Mouse (Mus musculus): ENCODE results near the gene Cnot6. TPM values are rescaled to one million over a fixed set of nuclear protein-coding genes. Genes with fewer than 3 reads are reported as not detected.

Gene Cnot6
- polyA plus RNA-seq, 1 experiment from 2014 or later, result 18.7 TPM

- Histone ChIP-seq H3K36me3 (replicated peaks) (no peaks in the 10 kb centered on the region), H3K9ac (no peak overlapping the region), H3K4me2 (peak overlapping the region; percentile 52), H3K9me3 (replicated peaks) (no peaks in the 10 kb centered on the region), H3K4me3 (replicated peaks) (peak overlapping the region; percentile 12; the same call in 1 of the 2 replicates), H3K27me3 (no peaks in the 10 kb centered on the region), H3K27ac (replicated peaks) (peak overlapping the region; percentile 74; the same call in 1 of the 2 replicates), H3K4me1 (replicated peaks) (peaks cover 34% of the 10 kb centered on the region)
- peak; percentile 57 for ATAC-seq (ENCODE audit: insufficient read depth)
- 17% methylated on average over 19 of the region's 19 CpGs for WGBS (ENCODE audit: insufficient replicate concordance)
Observed at GRCm38 (mm10) chr11:49652401-49653078, 60.0 kb downstream of the Cnot6 start.

GRCm38 (mm10) chr11:49651762-49652322 is 60.7 kb downstream of the Cnot6 start:
- no peaks in the 10 kb centered on the region for H3K27me3 ChIP-seq
- H3K27ac ChIP-seq (replicated peaks), result peak overlapping the region; percentile 74
- WGBS (ENCODE audit: insufficient replicate concordance), result 36% methylated on average over 10 of the region's 10 CpGs
- no peaks in the 10 kb centered on the region for H3K9me3 ChIP-seq (replicated peaks)
- peaks cover 34% of the 10 kb centered on the region for H3K4me1 ChIP-seq (replicated peaks)
- H3K36me3 ChIP-seq (replicated peaks), result no peaks in the 10 kb centered on the region
- no peak overlapping the region for H3K4me3 ChIP-seq (replicated peaks)
- H3K4me2 ChIP-seq, result peak overlapping the region; percentile 48
- no peak overlapping the region; the same call in 1 of the 2 replicates for H3K9ac ChIP-seq
- peak; percentile 38; the same call in 1 of the 2 replicates for ATAC-seq (ENCODE audit: insufficient read depth)

DNA sequence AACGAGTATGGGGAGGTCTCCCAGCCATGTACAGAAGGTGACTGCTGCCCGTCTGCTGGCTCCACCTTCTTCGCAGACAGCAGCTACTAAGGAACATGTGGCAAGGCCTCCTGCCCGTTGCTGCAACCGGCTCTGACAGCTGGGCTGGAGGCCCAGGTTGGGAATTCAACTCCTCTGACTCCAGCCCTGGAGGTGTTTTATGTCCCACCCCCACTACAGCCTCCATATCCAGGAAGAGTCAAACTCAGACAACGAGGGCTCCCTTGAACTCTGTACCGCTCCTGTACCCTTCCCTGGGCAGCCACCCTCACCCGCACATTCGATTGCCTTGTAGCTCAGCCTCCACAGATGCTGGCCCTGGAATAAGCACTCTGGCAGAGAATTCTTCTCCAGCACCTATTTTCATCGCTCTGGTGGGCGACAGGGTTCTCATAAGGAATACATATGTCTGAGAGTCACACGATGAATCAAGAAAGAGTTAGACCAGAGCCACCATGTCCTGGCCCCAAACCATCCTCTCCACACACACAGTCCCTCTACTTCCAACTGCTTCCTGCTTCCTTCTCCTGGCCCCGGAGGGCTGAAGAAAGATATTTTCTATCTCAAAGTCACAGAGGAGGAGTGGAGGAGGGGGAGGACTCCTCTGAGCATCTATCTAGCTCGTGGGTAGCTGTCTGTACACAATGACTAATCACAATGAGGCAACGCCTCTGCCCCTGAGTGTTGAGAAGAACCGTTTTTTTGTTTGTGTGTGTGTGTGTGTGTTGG is 61.3 kb downstream of the Cnot6 start:
- 0 out of 2 replicates have a peak overlapping the region, but pooled peaks have one; percentile 4 for H3K9ac ChIP-seq
- peak overlapping the region; percentile 48 for H3K4me2 ChIP-seq
- no peaks in the 10 kb centered on the region for H3K27me3 ChIP-seq
- H3K4me3 ChIP-seq (replicated peaks), result no peak overlapping the region
- 38% methylated on average over 16 of the region's 16 CpGs for WGBS (ENCODE audit: insufficient replicate concordance)
- H3K9me3 ChIP-seq (replicated peaks), result no peaks in the 10 kb centered on the region
- H3K27ac ChIP-seq (replicated peaks), result peak overlapping the region; percentile 74
- peaks cover 34% of the 10 kb centered on the region for H3K4me1 ChIP-seq (replicated peaks)
- no peaks in the 10 kb centered on the region for H3K36me3 ChIP-seq (replicated peaks)
- peak; percentile 76 for ATAC-seq (ENCODE audit: insufficient read depth)

- H3K27me3 ChIP-seq, result no peaks in the 10 kb centered on the region
- WGBS (ENCODE audit: insufficient replicate concordance), result 50% methylated on average over 18 of the region's 18 CpGs
- no peak for ATAC-seq (ENCODE audit: insufficient read depth)
- peak overlapping the region; percentile 74 for H3K27ac ChIP-seq (replicated peaks)
- H3K4me3 ChIP-seq (replicated peaks), result no peak overlapping the region
- H3K9me3 ChIP-seq (replicated peaks), result no peaks in the 10 kb centered on the region
- peak overlapping the region; percentile 48 for H3K4me2 ChIP-seq
- H3K36me3 ChIP-seq (replicated peaks), result no peaks in the 10 kb centered on the region
- H3K9ac ChIP-seq, result 0 out of 2 replicates have a peak overlapping the region, but pooled peaks have one; percentile 4
- H3K4me1 ChIP-seq (replicated peaks), result peaks cover 34% of the 10 kb centered on the region
Observed at GRCm38 (mm10) chr11:49650113-49650993, 62.2 kb downstream of the Cnot6 start.

GRCm38 (mm10) chr11:49645677-49646076 is 66.8 kb downstream of the Cnot6 start:
- Histone ChIP-seq H3K4me3 (replicated peaks) (no peak overlapping the region), H3K36me3 (replicated peaks) (no peaks in the 10 kb centered on the region), H3K9ac (no peak overlapping the region), H3K27me3 (no peaks in the 10 kb centered on the region), H3K9me3 (replicated peaks) (no peaks in the 10 kb centered on the region), H3K4me2 (no peak overlapping the region), H3K27ac (replicated peaks) (no peak overlapping the region), H3K4me1 (replicated peaks) (peaks cover 8% of the 10 kb centered on the region)
- WGBS (ENCODE audit: insufficient replicate concordance), result 40% methylated on average over 8 of the region's 8 CpGs
- ATAC-seq (ENCODE audit: insufficient read depth), result no peak

- Histone ChIP-seq H3K9me3 (replicated peaks) (no peaks in the 10 kb centered on the region), H3K4me1 (replicated peaks) (peaks cover 5% of the 10 kb centered on the region; the same call in 1 of the 2 replicates), H3K4me3 (replicated peaks) (no peak overlapping the region), H3K36me3 (replicated peaks) (no peaks in the 10 kb centered on the region), H3K9ac (no peak overlapping the region), H3K27me3 (peaks cover 50% of the 10 kb centered on the region), H3K27ac (replicated peaks) (no peak overlapping the region), H3K4me2 (no peak overlapping the region)
- 15% methylated on average over 11 of the region's 11 CpGs for WGBS (ENCODE audit: insufficient replicate concordance)
- ATAC-seq (ENCODE audit: insufficient read depth), result no peak
Observed at GRCm38 (mm10) chr11:49636449-49636848, 76.1 kb downstream of the Cnot6 start.

GRCm38 (mm10) chr11:49635671-49636070 is 76.9 kb downstream of the Cnot6 start:
- ATAC-seq (ENCODE audit: insufficient read depth), result no peak
- Histone ChIP-seq H3K9ac (no peak overlapping the region), H3K27me3 (peaks cover 50% of the 10 kb centered on the region), H3K36me3 (replicated peaks) (no peaks in the 10 kb centered on the region), H3K4me3 (replicated peaks) (no peak overlapping the region), H3K4me1 (replicated peaks) (peaks cover 5% of the 10 kb centered on the region; the same call in 1 of the 2 replicates), H3K27ac (replicated peaks) (no peak overlapping the region), H3K4me2 (no peak overlapping the region), H3K9me3 (replicated peaks) (no peaks in the 10 kb centered on the region)
- 63% methylated on average over 6 of the region's 6 CpGs for WGBS (ENCODE audit: insufficient replicate concordance)

- Histone ChIP-seq H3K9me3 (replicated peaks) (no peaks in the 10 kb centered on the region), H3K4me1 (replicated peaks) (peaks cover 5% of the 10 kb centered on the region; the same call in 1 of the 2 replicates), H3K36me3 (replicated peaks) (no peaks in the 10 kb centered on the region), H3K4me3 (replicated peaks) (no peak overlapping the region), H3K27me3 (peaks cover 50% of the 10 kb centered on the region), H3K9ac (no peak overlapping the region), H3K4me2 (peak overlapping the region; percentile 27; the same call in 1 of the 2 replicates), H3K27ac (replicated peaks) (no peak overlapping the region)
- ATAC-seq (ENCODE audit: insufficient read depth), result no peak
- 40% methylated on average over 22 of the region's 22 CpGs for WGBS (ENCODE audit: insufficient replicate concordance)
Observed at GRCm38 (mm10) chr11:49634101-49634500, 78.4 kb downstream of the Cnot6 start.

DNA sequence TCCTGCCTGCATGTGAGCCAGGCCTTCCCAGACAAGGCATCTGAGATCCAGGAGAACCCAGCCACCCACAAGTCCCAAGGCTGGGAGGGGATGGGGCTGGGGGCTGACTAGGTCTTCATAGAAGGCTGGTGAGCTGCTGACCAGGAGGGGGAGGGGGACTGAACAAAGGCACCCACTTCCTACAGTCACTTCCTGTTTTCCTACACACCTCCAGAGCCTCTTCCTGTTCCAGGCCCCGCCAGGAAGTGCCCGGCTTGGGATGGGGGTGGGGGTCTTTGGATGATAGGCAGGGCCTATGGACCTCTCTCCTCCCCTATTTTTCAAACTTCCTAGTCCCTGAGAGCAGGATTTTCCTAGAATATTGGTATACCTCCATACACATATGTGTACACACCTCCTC is 80.3 kb downstream of the Cnot6 start:
- no peaks in the 10 kb centered on the region for H3K9me3 ChIP-seq (replicated peaks)
- no peaks in the 10 kb centered on the region for H3K36me3 ChIP-seq (replicated peaks)
- peaks cover 42% of the 10 kb centered on the region for H3K27me3 ChIP-seq
- no peak overlapping the region for H3K4me3 ChIP-seq (replicated peaks)
- H3K4me1 ChIP-seq (replicated peaks), result peaks cover 5% of the 10 kb centered on the region; the same call in 1 of the 2 replicates
- H3K9ac ChIP-seq, result no peak overlapping the region
- ATAC-seq (ENCODE audit: insufficient read depth), result no peak
- H3K27ac ChIP-seq (replicated peaks), result no peak overlapping the region
- WGBS (ENCODE audit: insufficient replicate concordance), result 8% methylated on average over 2 of the region's 2 CpGs
- no peak overlapping the region for H3K4me2 ChIP-seq

GRCm38 (mm10) chr11:49631154-49631553 is 81.4 kb downstream of the Cnot6 start:
- ATAC-seq (ENCODE audit: insufficient read depth), result no peak
- peaks cover 5% of the 10 kb centered on the region; the same call in 1 of the 2 replicates for H3K4me1 ChIP-seq (replicated peaks)
- H3K27ac ChIP-seq (replicated peaks), result no peak overlapping the region
- H3K27me3 ChIP-seq, result peaks cover 32% of the 10 kb centered on the region
- H3K4me2 ChIP-seq, result no peak overlapping the region
- no peak overlapping the region for H3K9ac ChIP-seq
- no peaks in the 10 kb centered on the region for H3K9me3 ChIP-seq (replicated peaks)
- H3K36me3 ChIP-seq (replicated peaks), result no peaks in the 10 kb centered on the region
- 22% methylated on average over 3 of the region's 3 CpGs for WGBS (ENCODE audit: insufficient replicate concordance)
- no peak overlapping the region for H3K4me3 ChIP-seq (replicated peaks)

Measured in liver, embryonic 15.5 days (tissue).